Comparison of ENCODE assay signal across 16 mouse cellular contexts in the genomic region with DNA sequence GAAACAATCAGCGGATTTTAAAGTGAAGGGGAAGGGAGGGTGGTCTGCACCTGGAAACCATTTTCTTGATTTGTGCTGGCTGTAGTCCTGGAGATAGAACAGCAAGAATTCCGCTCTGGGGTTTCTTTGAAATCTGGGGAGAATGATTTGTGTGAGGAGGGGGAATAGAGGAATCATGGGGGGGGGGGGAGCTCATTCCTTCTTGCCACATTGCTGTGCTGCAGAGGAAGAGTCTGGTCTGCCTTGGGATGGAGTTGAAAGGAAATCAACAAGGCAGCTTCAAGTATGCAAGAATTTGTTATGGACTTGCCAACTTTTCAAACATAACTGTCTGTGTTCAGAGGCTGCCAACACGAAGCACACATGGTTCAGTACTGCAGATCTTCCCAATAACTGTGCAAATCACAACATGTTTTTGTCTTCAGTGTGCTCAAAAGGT.
DNase-seq lines count a peak whose midpoint lies in the region; ATAC-seq and TF ChIP-seq lines count a peak whose summit lies in the region.
"Had no signal": no experiment of that assay in that cellular context is flagged by ENCODE, and none has a peak within 500 bp of the region (broad histone marks: within the 10 kb centered on the region; RNA-seq: fewer than 3 reads in every experiment).

No protein-coding gene starts in this region.

- H3K9me3 ChIP-seq in hindbrain, embryonic 11.5 days (ENCODE audit: control insufficient read depth, low read length) = no peaks in the 10 kb centered on the region
- no peaks in the 10 kb centered on the region for H3K9me3 ChIP-seq in hindbrain, embryonic 14.5 days (ENCODE audit: control insufficient read depth, low read length)
- H3K9me3 ChIP-seq in embryonic facial prominence, embryonic 12.5 days = no peaks in the 10 kb centered on the region
- H3K9me3 ChIP-seq in limb, embryonic 12.5 days = no peaks in the 10 kb centered on the region
- no peaks in the 10 kb centered on the region for H3K9me3 ChIP-seq in hindbrain, postnatal 0 days (ENCODE audit: low read length)
- H3K9me3 ChIP-seq in liver, embryonic 12.5 days (replicated peaks) = no peaks in the 10 kb centered on the region
- H3K9me3 ChIP-seq: liver, embryonic 15.5 days; neural tube, embryonic 13.5 days had no signal

- 59% methylated on average over 3 of the region's 3 CpGs for WGBS in hindbrain, embryonic 11.5 days
- 73% methylated on average over 3 of the region's 3 CpGs for WGBS in hindbrain, embryonic 14.5 days
- 29% methylated on average over 3 of the region's 3 CpGs for WGBS in embryonic facial prominence, embryonic 12.5 days
- WGBS in limb, embryonic 12.5 days = 19% methylated on average over 3 of the region's 3 CpGs
- 55% methylated on average over 3 of the region's 3 CpGs for WGBS in hindbrain, postnatal 0 days
- 65% methylated on average over 3 of the region's 3 CpGs for WGBS in liver, embryonic 12.5 days (ENCODE audit: insufficient replicate concordance)

- H3K27ac ChIP-seq in hindbrain, embryonic 11.5 days (ENCODE audit: low read depth, low read length) = no peak overlapping the region
- H3K27ac ChIP-seq in hindbrain, embryonic 14.5 days = no peak overlapping the region
- H3K27ac ChIP-seq in embryonic facial prominence, embryonic 12.5 days = no peak overlapping the region
- peak overlapping the region; percentile 66; the same call in 1 of the 2 replicates for H3K27ac ChIP-seq in limb, embryonic 12.5 days
- H3K27ac ChIP-seq in hindbrain, postnatal 0 days = no peak overlapping the region
- no peak overlapping the region for H3K27ac ChIP-seq in liver, embryonic 12.5 days
- H3K27ac ChIP-seq: liver, embryonic 15.5 days; neural tube, embryonic 13.5 days had no signal

- no peaks in the 10 kb centered on the region for H3K4me1 ChIP-seq in hindbrain, embryonic 11.5 days (replicated peaks; ENCODE audit: control insufficient read depth, insufficient read depth, low read length)
- H3K4me1 ChIP-seq in hindbrain, embryonic 14.5 days (replicated peaks; ENCODE audit: control insufficient read depth, insufficient read depth, low read length) = no peaks in the 10 kb centered on the region
- 0 out of 2 replicates have a peak, but pooled peaks cover 4% of the 10 kb centered on the region for H3K4me1 ChIP-seq in embryonic facial prominence, embryonic 12.5 days
- peaks cover 6% of the 10 kb centered on the region; the same call in 1 of the 2 replicates for H3K4me1 ChIP-seq in limb, embryonic 12.5 days (replicated peaks)
- H3K4me1 ChIP-seq in hindbrain, postnatal 0 days (ENCODE audit: insufficient read depth, low read length) = no peaks in the 10 kb centered on the region
- H3K4me1 ChIP-seq in liver, embryonic 12.5 days = no peaks in the 10 kb centered on the region
- H3K4me1 ChIP-seq: liver, embryonic 15.5 days; neural tube, embryonic 13.5 days had no signal

- no peak overlapping the region for H3K4me3 ChIP-seq in hindbrain, embryonic 11.5 days (ENCODE audit: low read depth, low read length)
- H3K4me3 ChIP-seq in hindbrain, embryonic 14.5 days (replicated peaks; ENCODE audit: low read length) = no peak overlapping the region
- H3K4me3 ChIP-seq in embryonic facial prominence, embryonic 12.5 days = no peak overlapping the region
- H3K4me3 ChIP-seq in limb, embryonic 12.5 days (replicated peaks) = no peak overlapping the region
- H3K4me3 ChIP-seq in hindbrain, postnatal 0 days (ENCODE audit: low read length) = no peak overlapping the region
- no peak overlapping the region for H3K4me3 ChIP-seq in liver, embryonic 12.5 days
- H3K4me3 ChIP-seq: liver, embryonic 15.5 days; neural tube, embryonic 13.5 days had no signal

- no peak overlapping the region for H3K4me2 ChIP-seq in hindbrain, embryonic 11.5 days (replicated peaks; ENCODE audit: low read depth, low read length)
- no peak overlapping the region for H3K4me2 ChIP-seq in hindbrain, embryonic 14.5 days (replicated peaks)
- H3K4me2 ChIP-seq in embryonic facial prominence, embryonic 12.5 days (replicated peaks) = no peak overlapping the region
- H3K4me2 ChIP-seq in limb, embryonic 12.5 days = no peak overlapping the region
- H3K4me2 ChIP-seq in hindbrain, postnatal 0 days (ENCODE audit: low read depth, low read length) = no peak overlapping the region
- no peak overlapping the region for H3K4me2 ChIP-seq in liver, embryonic 12.5 days
- H3K4me2 ChIP-seq: liver, embryonic 15.5 days; neural tube, embryonic 13.5 days had no signal

- no peaks in the 10 kb centered on the region for H3K36me3 ChIP-seq in hindbrain, embryonic 11.5 days (ENCODE audit: control insufficient read depth, insufficient read depth, low read length)
- no peaks in the 10 kb centered on the region for H3K36me3 ChIP-seq in hindbrain, embryonic 14.5 days (replicated peaks; ENCODE audit: control insufficient read depth, insufficient read depth)
- H3K36me3 ChIP-seq in embryonic facial prominence, embryonic 12.5 days = no peaks in the 10 kb centered on the region
- no peaks in the 10 kb centered on the region for H3K36me3 ChIP-seq in limb, embryonic 12.5 days
- no peaks in the 10 kb centered on the region for H3K36me3 ChIP-seq in hindbrain, postnatal 0 days (ENCODE audit: insufficient read depth, low read length)
- H3K36me3 ChIP-seq in liver, embryonic 12.5 days = no peaks in the 10 kb centered on the region
- H3K36me3 ChIP-seq: liver, embryonic 15.5 days; neural tube, embryonic 13.5 days had no signal

- no peak for ATAC-seq in hindbrain, embryonic 11.5 days (ENCODE audit: low FRiP score)
- ATAC-seq in hindbrain, embryonic 14.5 days (ENCODE audit: low FRiP score) = no peak
- ATAC-seq in embryonic facial prominence, embryonic 12.5 days (ENCODE audit: insufficient number of reproducible peaks, insufficient read depth, low FRiP score, low TSS enrichment) = peak; percentile 81
- peak; percentile 31; the same call in 1 of the 2 replicates for ATAC-seq in limb, embryonic 12.5 days (ENCODE audit: insufficient number of reproducible peaks, insufficient read depth, low FRiP score, low TSS enrichment, low read depth)
- no peak for ATAC-seq in hindbrain, postnatal 0 days
- no peak for ATAC-seq in liver, embryonic 12.5 days
- ATAC-seq: midbrain, embryonic 16.5 days had no signal

- no peak overlapping the region for H3K9ac ChIP-seq in hindbrain, embryonic 11.5 days (ENCODE audit: low read depth, low read length)
- H3K9ac ChIP-seq in hindbrain, embryonic 14.5 days = no peak overlapping the region
- no peak overlapping the region for H3K9ac ChIP-seq in embryonic facial prominence, embryonic 12.5 days
- no peak overlapping the region for H3K9ac ChIP-seq in limb, embryonic 12.5 days (replicated peaks)
- no peak overlapping the region for H3K9ac ChIP-seq in hindbrain, postnatal 0 days (replicated peaks; ENCODE audit: low read length)
- no peak overlapping the region for H3K9ac ChIP-seq in liver, embryonic 12.5 days
- H3K9ac ChIP-seq: liver, embryonic 15.5 days; neural tube, embryonic 13.5 days had no signal

- peak; percentile 2 for DNase-seq in hindbrain, embryonic 11.5 days (ENCODE audit: low spot score)
- DNase-seq in hindbrain, embryonic 14.5 days (ENCODE audit: low spot score) = no peak
- DNase-seq in embryo, embryonic 10 days (ENCODE audit: low spot score) = peak; percentile 37
- no peak for DNase-seq in spleen, adult 18-20 months
- no peak for DNase-seq in hindbrain, postnatal 0 days (ENCODE audit: low spot score)
- DNase-seq: cerebellum, adult 11-12 months; gastrocnemius, postnatal 36 days; kidney, adult 18-20 months; kidney, postnatal 14 days; thymus, adult 2 months had no signal

- no peaks in the 10 kb centered on the region for H3K27me3 ChIP-seq in hindbrain, embryonic 11.5 days (ENCODE audit: control insufficient read depth, insufficient read depth, low read length)
- H3K27me3 ChIP-seq in hindbrain, embryonic 14.5 days (ENCODE audit: control insufficient read depth, insufficient read depth, low read length) = no peaks in the 10 kb centered on the region
- no peaks in the 10 kb centered on the region for H3K27me3 ChIP-seq in embryonic facial prominence, embryonic 12.5 days
- H3K27me3 ChIP-seq in limb, embryonic 12.5 days = no peaks in the 10 kb centered on the region
- H3K27me3 ChIP-seq in hindbrain, postnatal 0 days (ENCODE audit: insufficient read depth, low read length) = no peaks in the 10 kb centered on the region
- H3K27me3 ChIP-seq in liver, embryonic 12.5 days (replicated peaks) = no peaks in the 10 kb centered on the region
- H3K27me3 ChIP-seq: liver, embryonic 15.5 days; neural tube, embryonic 13.5 days had no signal

- no peak for TF ChIP-seq CTCF in hindbrain, postnatal 0 days (IDR thresholded peaks at IDR 0.05; ENCODE audit: low read depth)

Comparison
In these comparisons a context has a peak if more than half of its experiments do, and no peak if none do; other contexts are left out.
1. DNase-seq: peak in hindbrain, embryonic 11.5 days (single experiment) and embryo, embryonic 10 days (single experiment); none in hindbrain, embryonic 14.5 days (single experiment), spleen, adult 18-20 months (0 of 2) and hindbrain, postnatal 0 days (single experiment).
2. ATAC-seq: peak in embryonic facial prominence, embryonic 12.5 days (single experiment) and limb, embryonic 12.5 days (single experiment); none in hindbrain, embryonic 11.5 days (single experiment), hindbrain, embryonic 14.5 days (single experiment), hindbrain, postnatal 0 days (single experiment) and liver, embryonic 12.5 days (single experiment).